Mouse (Mus musculus): ENCODE data around the gene Tnrc6b.

GRCm38 (mm10) chr15:80953971-80954370 is 242.9 kb downstream of the Tnrc6b start:
- TF ChIP-seq POLR2A (IDR thresholded peaks at IDR 0.05; ENCODE audit: insufficient read depth, low read depth, low read length) (no peak), CTCF (IDR thresholded peaks at IDR 0.05; ENCODE audit: insufficient read depth, low read depth, low read length) (no peak)
